Mouse (Mus musculus) MEL (cell line): Measurements from ENCODE around the gene Myo15b.

Experiments used
- CHD2 ChIP-seq: IDR thresholded peaks from 2 replicates; pipeline ENCODE4 v1.6.1; 2011; ENCODE audit warnings: low read length, improper control_type of control experiment
- CTCF ChIP-seq, 3 experiments: IDR thresholded peaks in 2 of 3; conservative IDR thresholded peaks in 1 of 3; 2 replicates each; pipeline ENCODE4 v1.5.1; 2011 to 2012; ENCODE audit warnings: low read length in 3 of 3, low read depth in 2 of 3, mild to moderate bottlenecking in 2 of 3, improper control_type of control experiment in 1 of 3, inconsistent platforms in 1 of 3, mixed read lengths in 1 of 3, moderate library complexity in 1 of 3; ENCODE audit not compliant: control insufficient read depth in 1 of 3, insufficient read depth in 1 of 3, poor library complexity in 1 of 3, severe bottlenecking in 1 of 3
- EP300 ChIP-seq, 2 experiments: IDR thresholded peaks; 2 replicates each; pipeline ENCODE4 v1.6.1; 2011; ENCODE audit warnings: improper control_type of control experiment in 2 of 2, low read length in 2 of 2, low read depth in 1 of 2, mild to moderate bottlenecking in 1 of 2
- MAZ ChIP-seq: IDR thresholded peaks from 2 replicates; pipeline ENCODE4 v1.6.1; 2012; ENCODE audit warnings: low read depth, mild to moderate bottlenecking, inconsistent platforms, low read length, improper control_type of control experiment
- MEF2A ChIP-seq: IDR thresholded peaks from 2 replicates; pipeline ENCODE4 v1.6.1; 2014; ENCODE audit warnings: low read depth, mild to moderate bottlenecking, inconsistent platforms, low read length, improper control_type of control experiment; ENCODE audit not compliant: poor library complexity, insufficient replicate concordance, severe bottlenecking; ENCODE audit errors: extremely low read depth
- MYB ChIP-seq: IDR thresholded peaks from 2 replicates; pipeline ENCODE4 v1.6.1; 2011; ENCODE audit warnings: mild to moderate bottlenecking, low read depth, low read length, improper control_type of control experiment
- POLR2A ChIP-seq, 2 experiments: IDR thresholded peaks; 2 replicates each; pipeline ENCODE4 v1.6.1; 2011 to 2012; ENCODE audit warnings: low read length in 2 of 2, mild to moderate bottlenecking in 2 of 2, control low read depth in 1 of 2, improper control_type of control experiment in 1 of 2, low read depth in 1 of 2, moderate library complexity in 1 of 2; ENCODE audit not compliant: control insufficient read depth in 1 of 2, insufficient read depth in 1 of 2, poor library complexity in 1 of 2
- POLR2AphosphoS5 ChIP-seq: IDR thresholded peaks from 2 replicates; pipeline ENCODE4 v1.6.1; 2012; ENCODE audit warnings: low read depth, borderline replicate concordance, mild to moderate bottlenecking, inconsistent platforms, low read length, moderate library complexity, mixed read lengths
- RAD21 ChIP-seq: IDR thresholded peaks from 2 replicates; pipeline ENCODE4 v1.6.1; 2011; ENCODE audit warnings: mild to moderate bottlenecking, low read depth, low read length, improper control_type of control experiment
- TCF12 ChIP-seq: IDR thresholded peaks from 2 replicates; pipeline ENCODE4 v1.6.1; 2014; ENCODE audit warnings: low read depth, mild to moderate bottlenecking, inconsistent platforms, low read length, improper control_type of control experiment, moderate library complexity
- USF1 ChIP-seq: IDR thresholded peaks from 2 replicates; pipeline ENCODE4 v1.6.1; 2014; ENCODE audit warnings: low read depth, mild to moderate bottlenecking, inconsistent platforms, low read length, improper control_type of control experiment, moderate library complexity
- USF2 ChIP-seq, 2 experiments: IDR thresholded peaks; 2 replicates each; pipeline ENCODE4 v1.6.1; 2011 to 2012; ENCODE audit warnings: improper control_type of control experiment in 2 of 2, low read length in 2 of 2, borderline replicate concordance in 1 of 2, inconsistent platforms in 1 of 2, low read depth in 1 of 2, mild to moderate bottlenecking in 1 of 2; ENCODE audit not compliant: insufficient read depth in 1 of 2
- ZMIZ1 ChIP-seq: IDR thresholded peaks from 2 replicates; pipeline ENCODE4 v1.6.1; 2012; ENCODE audit warnings: low read depth, mild to moderate bottlenecking, inconsistent platforms, low read length, improper control_type of control experiment, moderate library complexity
- ZNF384 ChIP-seq: IDR thresholded peaks from 2 replicates; pipeline ENCODE4 v1.6.1; 2012; ENCODE audit warnings: low read depth, mild to moderate bottlenecking, inconsistent platforms, low read length, improper control_type of control experiment

DNA sequence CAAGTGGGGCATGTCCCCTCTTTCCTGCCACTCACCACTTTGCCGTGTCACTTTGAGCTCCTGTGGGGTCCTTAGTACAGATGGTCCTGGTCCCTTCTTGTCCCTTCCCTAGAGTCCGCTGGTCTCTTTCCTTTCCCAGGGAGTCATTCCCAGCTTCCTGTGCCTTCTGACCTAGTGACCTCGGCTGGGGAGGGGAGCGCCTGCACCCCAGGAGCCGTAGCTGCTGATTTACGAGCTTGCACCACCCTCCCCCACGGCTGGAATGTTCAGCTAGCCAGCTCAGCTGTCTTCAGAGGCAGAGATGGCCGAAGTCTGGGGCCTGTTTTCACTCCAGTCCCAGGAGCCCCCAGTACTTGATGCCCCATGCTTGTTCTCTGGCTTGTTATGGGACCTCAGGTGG is 25.7 kb upstream of the Myo15b start:
- TF ChIP-seq CTCF (IDR thresholded peaks at IDR 0.05 in 2 of 3, conservative IDR thresholded peaks at IDR 0.05 in 1 of 3; ENCODE audit: control insufficient read depth in 1 of 3, insufficient read depth in 1 of 3, low read depth in 2 of 3, low read length in 3 of 3, poor library complexity in 1 of 3, severe bottlenecking in 1 of 3) (no peak), POLR2A (IDR thresholded peaks at IDR 0.05; ENCODE audit: control insufficient read depth in 1 of 2, insufficient read depth in 1 of 2, low read depth in 1 of 2, low read length in 2 of 2, poor library complexity in 1 of 2) (no peak), MYB (no peak), RAD21 (no peak), ZMIZ1 (no peak), USF1 (no peak), CHD2 (no peak), MEF2A (no peak), TCF12 (no peak), POLR2AphosphoS5 (no peak), USF2 (IDR thresholded peaks at IDR 0.05; ENCODE audit: borderline replicate concordance in 1 of 2, insufficient read depth in 1 of 2, low read depth in 1 of 2, low read length in 2 of 2) (no peak), EP300 (IDR thresholded peaks at IDR 0.05; ENCODE audit: low read depth in 1 of 2, low read length in 2 of 2) (no peak), MAZ (no peak), ZNF384 (no peak)
